Mouse (Mus musculus) gastrocnemius, adult 2 months (tissue): ENCODE measurements at regions not wholly inside any gene's neighbourhood (a gene's known extent, or its start where the extent isn't known, plus 50 kb on each side); places are given as distances from the start of the nearest gene placed in this dataset.
"Not testable (repeated sequence)": the region's sequence is repeated elsewhere in the genome, so short reads cannot be mapped to it uniquely, and the experiment has no call there.

ENCODE experiments used
- DNase-seq: peaks from one replicate; pipeline ENCODE4 v3.0.0; 2022
- H3K27ac ChIP-seq: fragments of 200-600 bp; 2 replicates; pipeline ENCODE4 v1.8.1; 2022; ENCODE audit warnings: mild to moderate bottlenecking
- H3K4me3 ChIP-seq: fragments of 200-600 bp; 2 replicates; pipeline ENCODE4 v1.8.1; 2022; ENCODE audit warnings: mild to moderate bottlenecking, moderate library complexity
- CTCF ChIP-seq: fragments of 200-600 bp; IDR thresholded peaks from 2 replicates; pipeline ENCODE4 v1.8.1; 2022; ENCODE audit warnings: antibody characterized with exemption, mild to moderate bottlenecking, moderate library complexity
- intact Hi-C: fragments of 180-260 bp; cut with DNase I; formaldehyde crosslinking; loops from one replicate; pipeline ENCODE4 v1.15.1; 2025

DNA sequence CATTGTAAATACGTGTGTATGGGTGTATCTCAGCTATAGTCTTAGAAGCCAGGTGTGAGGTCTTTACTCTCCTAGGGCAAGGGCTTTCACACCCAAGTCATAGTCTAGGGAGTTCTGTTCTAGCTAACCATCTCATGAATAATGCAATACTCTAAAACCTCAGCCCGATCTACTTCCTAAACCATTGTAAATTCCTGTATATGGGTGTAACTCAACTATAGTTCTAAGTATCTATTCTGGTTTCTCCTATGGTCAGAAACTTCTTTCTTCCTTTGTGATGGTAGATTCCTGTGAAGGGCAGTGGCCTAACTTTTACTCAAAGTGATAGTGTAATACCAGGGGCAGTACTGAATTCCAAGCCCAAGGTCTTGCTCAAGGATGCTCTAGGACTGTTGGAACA is 58.7 kb upstream of the Srd5a3 start:
- H3K4me3 ChIP-seq, DNase-seq, intact Hi-C loops, H3K27ac ChIP-seq: not testable (repeated sequence)

DNA sequence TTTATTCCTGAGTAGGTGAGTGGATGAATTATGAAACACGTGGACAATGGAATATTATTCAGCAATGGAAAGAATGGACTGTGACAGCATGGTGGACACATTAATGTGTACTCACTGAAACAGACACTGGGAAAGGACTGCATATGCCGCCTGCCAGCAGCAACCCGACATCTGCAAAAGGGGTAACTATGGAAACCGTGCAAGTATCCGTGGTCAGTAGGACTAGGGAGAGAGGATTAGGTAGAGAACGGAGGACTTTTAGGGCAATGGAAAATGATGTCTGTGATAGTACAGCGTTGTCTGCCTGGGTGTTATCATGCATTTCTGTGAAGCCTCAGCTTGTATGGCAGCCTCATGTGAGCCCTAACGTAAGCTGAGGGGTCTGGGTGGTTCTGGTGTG is 59.6 kb upstream of the Srd5a3 start:
- no peak overlapping the region for H3K27ac ChIP-seq
- intact Hi-C loops, result no loop called here
- no peak for DNase-seq
- no peak for TF ChIP-seq CTCF
- H3K4me3 ChIP-seq, result no peak overlapping the region

- no peak overlapping the region for H3K27ac ChIP-seq
- no peak overlapping the region for H3K4me3 ChIP-seq
- intact Hi-C loops, result no loop called here
- no peak for DNase-seq
- no peak for TF ChIP-seq CTCF
Measured at GRCm38 (mm10) chr5:76079204-76080025, 60.7 kb upstream of the Srd5a3 start.

- intact Hi-C loops, result no loop called here
- no peak overlapping the region for H3K27ac ChIP-seq
- no peak for TF ChIP-seq CTCF
- DNase-seq, result no peak
- no peak overlapping the region for H3K4me3 ChIP-seq
Measured at GRCm38 (mm10) chr5:76078485-76078884, 61.6 kb upstream of the Srd5a3 start.

DNA sequence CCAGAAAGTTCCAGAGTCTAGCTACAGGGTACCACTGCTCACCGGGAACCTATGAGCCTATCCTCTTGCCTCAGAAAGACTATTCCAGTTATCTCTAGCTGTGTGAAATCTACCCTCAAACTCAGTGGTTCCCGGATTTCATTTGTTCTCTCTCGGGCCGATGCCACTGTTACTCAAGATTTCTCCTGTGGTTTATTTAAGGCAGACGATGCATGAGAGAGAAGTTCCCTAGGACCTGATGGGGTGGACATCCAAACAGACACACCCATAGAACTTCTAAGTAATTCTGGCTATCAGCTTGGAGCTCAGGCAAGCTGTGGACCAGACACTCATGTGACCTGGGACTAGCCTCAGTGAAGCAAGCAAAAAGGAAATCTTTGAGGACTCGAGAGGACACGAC is 63.8 kb upstream of the Srd5a3 start:
- no peak for DNase-seq
- TF ChIP-seq CTCF, result no peak

GRCm38 (mm10) chr5:76075401-76075800 is 64.7 kb upstream of the Srd5a3 start:
- Histone ChIP-seq H3K4me3 (peak overlapping the region; percentile 55), H3K27ac (peak overlapping the region; percentile 58)
- DNase-seq, result no peak
- intact Hi-C loops, result no loop called here
- no peak for TF ChIP-seq CTCF

More for the DNA sequence above, 63.8 kb upstream of the Srd5a3 start:
- Histone ChIP-seq H3K27ac (no peak overlapping the region), H3K4me3 (no peak overlapping the region)
- intact Hi-C loops, result no loop called here

- no peak for TF ChIP-seq CTCF
- no peak overlapping the region for H3K27ac ChIP-seq
- intact Hi-C loops, result no loop called here
- H3K4me3 ChIP-seq, result no peak overlapping the region
- no peak for DNase-seq
Measured at GRCm38 (mm10) chr5:76067881-76068280, 72.2 kb upstream of the Srd5a3 start.

GRCm38 (mm10) chr5:76067231-76067630 is 72.8 kb upstream of the Srd5a3 start:
- no peak for DNase-seq
- intact Hi-C loops, result no loop called here
- H3K27ac ChIP-seq, result peak overlapping the region; percentile 48; the same call in 1 of the 2 replicates

GRCm38 (mm10) chr5:76065789-76066188 is 74.3 kb upstream of the Srd5a3 start:
- no peak for TF ChIP-seq CTCF
- no peak overlapping the region for H3K27ac ChIP-seq
- intact Hi-C loops, result no loop called here
- DNase-seq, result no peak
- no peak overlapping the region for H3K4me3 ChIP-seq

More at GRCm38 (mm10) chr5:76067231-76067630, 72.8 kb upstream of the Srd5a3 start:
- no peak for TF ChIP-seq CTCF
- H3K4me3 ChIP-seq, result no peak overlapping the region

- Histone ChIP-seq H3K27ac (no peak overlapping the region), H3K4me3 (no peak overlapping the region)
- no peak for TF ChIP-seq CTCF
- no peak for DNase-seq
- intact Hi-C loops, result no loop called here
Measured at GRCm38 (mm10) chr5:76065227-76065626, 74.8 kb upstream of the Srd5a3 start.

GRCm38 (mm10) chr5:76064686-76065085 is 75.4 kb upstream of the Srd5a3 start:
- no peak for TF ChIP-seq CTCF
- no peak for DNase-seq
- intact Hi-C loops, result no loop called here

GRCm38 (mm10) chr5:76063473-76063872 is 76.6 kb upstream of the Srd5a3 start:
- Histone ChIP-seq H3K4me3 (no peak overlapping the region), H3K27ac (no peak overlapping the region)
- TF ChIP-seq CTCF, result no peak
- intact Hi-C loops, result no loop called here
- DNase-seq, result no peak

More at GRCm38 (mm10) chr5:76064686-76065085, 75.4 kb upstream of the Srd5a3 start:
- Histone ChIP-seq H3K4me3 (no peak overlapping the region), H3K27ac (no peak overlapping the region)

DNA sequence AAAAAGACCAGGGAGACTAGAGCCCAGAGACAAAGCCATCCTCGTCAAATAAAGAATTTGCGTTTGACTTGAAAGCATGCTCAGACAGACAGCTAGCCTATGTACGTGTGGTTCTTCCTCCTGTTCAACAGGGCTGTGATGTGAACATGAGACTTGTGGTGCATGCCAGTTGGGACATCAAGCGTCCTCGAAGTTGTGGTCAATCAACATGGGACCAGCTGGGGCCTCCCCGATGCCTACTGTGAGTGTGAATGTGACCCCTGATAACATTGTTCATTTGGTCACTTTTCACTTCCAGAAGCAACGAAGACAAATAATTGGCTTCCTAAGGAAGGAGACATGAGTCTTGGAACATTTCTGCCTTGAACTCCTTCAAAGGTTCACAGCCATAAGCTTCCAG is 79.8 kb upstream of the Kdr start:
- DNase-seq, result no peak
- intact Hi-C loops, result no loop called here

DNA sequence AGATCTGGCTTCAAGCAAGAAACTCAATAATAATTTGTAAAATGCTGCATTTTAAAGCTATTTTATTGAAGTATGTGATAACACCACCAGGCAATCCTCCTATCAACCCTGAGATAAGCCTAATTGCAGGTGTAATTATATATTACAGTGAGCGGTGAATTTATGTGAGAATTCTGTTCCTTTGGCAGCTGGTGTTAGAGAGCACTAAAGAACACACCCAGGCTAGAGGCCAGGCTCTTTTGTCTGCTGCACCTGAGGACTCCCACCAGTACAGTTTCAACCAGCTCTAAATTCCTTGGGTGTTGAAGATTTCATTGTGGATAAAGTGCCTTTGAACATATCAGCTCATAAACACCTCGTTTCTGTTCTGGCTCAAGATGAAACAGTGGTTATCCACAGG is 77.6 kb upstream of the Kdr start:
- Histone ChIP-seq H3K4me3 (no peak overlapping the region), H3K27ac (no peak overlapping the region)
- DNase-seq, result no peak
- TF ChIP-seq CTCF, result no peak
- intact Hi-C loops, result no loop called here

More for the DNA sequence above, 79.8 kb upstream of the Kdr start:
- H3K27ac ChIP-seq, result no peak overlapping the region
- no peak for TF ChIP-seq CTCF
- H3K4me3 ChIP-seq, result no peak overlapping the region
